In genomic region chr13:44065741-44066185, GRCm38 (mm10) we compare ENCODE assay signal across 8 mouse cellular contexts.
DNase-seq lines count a peak whose midpoint lies in the region; ATAC-seq lines count a peak whose summit lies in the region.

No protein-coding gene starts in this region.

- DNase-seq in A20 (ENCODE audit: low read depth, low spot score) = peak; percentile 74
- DNase-seq in liver, embryonic 11.5 days (ENCODE audit: low spot score) = no peak
- peak; percentile 28 to 35 for DNase-seq in spleen, adult 18-20 months
- no peak for DNase-seq in embryo, embryonic 10 days (ENCODE audit: low spot score)
- no peak for DNase-seq in hindbrain, embryonic 10.5 days (ENCODE audit: low spot score)

- H3K36me3 ChIP-seq in heart, embryonic 16.5 days (ENCODE audit: control insufficient read depth, insufficient read depth) = no peaks in the 10 kb centered on the region
- no peaks in the 10 kb centered on the region for H3K36me3 ChIP-seq in liver, embryonic 11.5 days (ENCODE audit: control insufficient read depth, insufficient read depth, low read length)
- H3K36me3 ChIP-seq in hindbrain, embryonic 10.5 days = no peaks in the 10 kb centered on the region

- peak overlapping the region; percentile 60 for H3K9ac ChIP-seq in heart, embryonic 16.5 days (ENCODE audit: low read length)
- no peak overlapping the region for H3K9ac ChIP-seq in liver, embryonic 11.5 days (ENCODE audit: low read depth, low read length)

- peak; percentile 82 for ATAC-seq in activated CD4-positive, CD25-positive, alpha-beta regulatory T cell, adult 4 months
- peak; percentile 58 for ATAC-seq in heart, embryonic 16.5 days (replicated peaks; ENCODE audit: extremely low read depth, insufficient read depth, low FRiP score)
- ATAC-seq in liver, embryonic 11.5 days (replicated peaks; ENCODE audit: low FRiP score) = no peak
- no peak for ATAC-seq in frontal cortex, adult (ENCODE audit: low TSS enrichment)

- peak overlapping the region; percentile 46 for H3K4me2 ChIP-seq in heart, embryonic 16.5 days (ENCODE audit: low read depth, low read length)
- peak overlapping the region; percentile 18; the same call in 1 of the 2 replicates for H3K4me2 ChIP-seq in liver, embryonic 11.5 days

- no peaks in the 10 kb centered on the region for H3K27me3 ChIP-seq in heart, embryonic 16.5 days (ENCODE audit: control insufficient read depth, insufficient read depth, low read length)
- H3K27me3 ChIP-seq in liver, embryonic 11.5 days (replicated peaks; ENCODE audit: control insufficient read depth, insufficient read depth, low read length) = no peaks in the 10 kb centered on the region; the same call in 1 of the 2 replicates
- peaks cover 34% of the 10 kb centered on the region; the same call in 1 of the 2 replicates for H3K27me3 ChIP-seq in hindbrain, embryonic 10.5 days (ENCODE audit: insufficient read depth, poor library complexity, severe bottlenecking)

- H3K4me1 ChIP-seq in heart, embryonic 16.5 days (ENCODE audit: control insufficient read depth, insufficient read depth, low read length) = peaks cover 54% of the 10 kb centered on the region
- peaks cover 15% of the 10 kb centered on the region for H3K4me1 ChIP-seq in liver, embryonic 11.5 days (replicated peaks; ENCODE audit: control insufficient read depth, insufficient read depth, low read length)
- peaks cover 27% of the 10 kb centered on the region for H3K4me1 ChIP-seq in hindbrain, embryonic 10.5 days (replicated peaks)

- 0 out of 2 replicates have a peak overlapping the region, but pooled peaks have one; percentile 12 for H3K4me3 ChIP-seq in heart, embryonic 16.5 days (ENCODE audit: low read length)
- no peak overlapping the region for H3K4me3 ChIP-seq in liver, embryonic 11.5 days (ENCODE audit: low read depth, low read length)
- H3K4me3 ChIP-seq in hindbrain, embryonic 10.5 days = no peak overlapping the region

- peak overlapping the region; percentile 95 for H3K27ac ChIP-seq in heart, embryonic 16.5 days (ENCODE audit: low read length)
- peak overlapping the region; percentile 21; the same call in 1 of the 2 replicates for H3K27ac ChIP-seq in liver, embryonic 11.5 days (ENCODE audit: low read depth, low read length)
- no peak overlapping the region for H3K27ac ChIP-seq in hindbrain, embryonic 10.5 days

- no peaks in the 10 kb centered on the region for H3K9me3 ChIP-seq in heart, embryonic 16.5 days (replicated peaks; ENCODE audit: control insufficient read depth, low read length)
- H3K9me3 ChIP-seq in liver, embryonic 11.5 days (ENCODE audit: control insufficient read depth, low read length) = no peaks in the 10 kb centered on the region
- H3K9me3 ChIP-seq in hindbrain, embryonic 10.5 days = no peaks in the 10 kb centered on the region

- 3% methylated on average over 13 of the region's 13 CpGs for WGBS in heart, embryonic 16.5 days
- WGBS in liver, embryonic 11.5 days = 16% methylated on average over 13 of the region's 13 CpGs
- 78% methylated on average over 13 of the region's 13 CpGs for WGBS in hindbrain, embryonic 10.5 days

Comparison
In these comparisons a context has a peak if more than half of its experiments do, and no peak if none do; other contexts are left out.
1. DNase-seq: peak in A20 (single experiment) and spleen, adult 18-20 months (2 of 2); none in liver, embryonic 11.5 days (single experiment), embryo, embryonic 10 days (single experiment) and hindbrain, embryonic 10.5 days (single experiment).
2. ATAC-seq: peak in activated CD4-positive, CD25-positive, alpha-beta regulatory T cell, adult 4 months (single experiment) and heart, embryonic 16.5 days (single experiment); none in liver, embryonic 11.5 days (single experiment) and frontal cortex, adult (single experiment).